Mouse (Mus musculus): ENCODE measurements around the gene Gm12166. TPM values are rescaled to one million over a fixed set of nuclear protein-coding genes. Genes with fewer than 3 reads are reported as not detected.

Gene Gm12166
- polyA plus RNA-seq, 1 experiment from 2014 or later = 3.4 TPM

DNA sequence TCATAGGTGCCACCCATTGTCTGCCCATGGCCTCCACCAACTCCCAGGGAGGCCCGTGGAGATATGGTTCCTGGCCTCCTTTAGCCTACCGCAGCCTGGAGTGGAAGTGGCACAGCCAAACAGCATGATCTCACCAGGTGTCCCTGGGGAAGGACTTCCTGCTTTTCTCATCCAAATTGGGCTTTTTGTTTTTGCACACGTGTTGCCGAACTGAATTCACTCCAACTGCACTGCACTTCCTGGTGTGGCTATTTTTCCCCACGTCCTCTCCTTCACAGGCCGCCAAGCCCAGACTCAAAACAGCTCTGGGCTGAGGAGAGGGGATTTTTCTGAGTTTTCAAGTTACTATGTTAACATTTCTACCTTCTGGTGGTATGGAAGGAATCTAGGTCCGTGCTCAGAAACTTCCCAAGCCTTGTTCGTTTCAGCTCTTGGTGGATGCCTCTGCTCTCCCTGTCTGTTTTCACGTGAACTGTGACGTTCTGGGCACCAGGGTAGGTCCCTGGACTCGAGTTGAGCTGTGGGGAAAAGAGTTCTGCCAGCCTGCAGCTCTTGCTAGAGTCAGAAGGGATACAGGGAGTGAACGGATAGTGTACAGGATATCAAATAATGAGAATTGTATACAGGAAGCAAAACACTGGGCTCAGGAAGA, 16.8 kb upstream of the Gm12166 start:
- Histone ChIP-seq H3K27ac (ENCODE audit: low read depth, low read length) (no peak overlapping the region; the same call in 1 of the 2 replicates), H3K9ac (ENCODE audit: low read length) (no peak overlapping the region), H3K9me3 (ENCODE audit: control insufficient read depth, low read length) (no peaks in the 10 kb centered on the region), H3K4me1 (replicated peaks; ENCODE audit: control insufficient read depth, insufficient read depth, low read length) (no peaks in the 10 kb centered on the region), H3K4me2 (ENCODE audit: low read depth, low read length, severe bottlenecking) (no peak overlapping the region), H3K27me3 (ENCODE audit: control insufficient read depth, insufficient read depth, low read length) (no peaks in the 10 kb centered on the region), H3K36me3 (ENCODE audit: control insufficient read depth, insufficient read depth, low read length) (no peaks in the 10 kb centered on the region), H3K4me3 (ENCODE audit: low read depth, low read length) (no peak overlapping the region)
- 32% methylated on average over 12 of the region's 12 CpGs for WGBS
- DNase-seq (ENCODE audit: low spot score) = no peak
- no peak for ATAC-seq (replicated peaks; ENCODE audit: low FRiP score)

DNA sequence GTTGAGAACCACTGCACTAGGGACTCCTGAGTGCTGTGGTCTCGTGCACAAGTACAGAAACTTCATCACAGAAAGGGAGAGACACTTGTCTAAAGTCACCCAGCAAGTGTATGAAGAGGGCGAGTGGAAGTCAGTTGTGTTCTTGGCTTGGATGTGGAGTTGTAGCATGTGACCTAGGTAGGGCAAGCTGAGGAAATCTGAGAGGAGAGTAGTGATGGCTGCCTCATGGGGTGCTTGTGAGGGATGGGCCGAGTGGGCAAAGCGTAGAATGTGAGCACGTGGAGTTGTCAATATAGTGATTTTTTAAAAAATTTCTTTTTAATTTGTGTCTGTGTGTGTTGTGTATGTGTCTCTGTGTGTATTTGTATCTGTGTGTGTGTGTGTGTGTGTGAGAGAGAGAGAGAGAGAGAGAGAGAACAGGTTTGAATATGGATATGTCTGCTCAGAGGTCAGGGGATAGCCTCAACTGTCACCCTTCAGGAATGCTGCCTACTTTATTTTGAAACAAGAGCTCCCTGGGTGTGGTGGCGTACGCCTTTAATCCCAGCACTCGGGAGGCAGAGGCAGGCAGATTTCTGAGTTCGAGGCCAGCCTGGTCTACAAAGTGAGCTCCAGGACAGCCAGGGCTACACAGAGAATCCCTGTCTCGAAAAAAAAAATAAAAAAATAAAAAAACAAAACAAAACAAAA, 15.4 kb upstream of the Gm12166 start:
- H3K27me3 ChIP-seq (ENCODE audit: control insufficient read depth, insufficient read depth, low read length) = no peaks in the 10 kb centered on the region
- no peak overlapping the region for H3K9ac ChIP-seq (ENCODE audit: low read length)
- H3K4me2 ChIP-seq (ENCODE audit: low read depth, low read length, severe bottlenecking) = no peak overlapping the region
- H3K4me1 ChIP-seq (replicated peaks; ENCODE audit: control insufficient read depth, insufficient read depth, low read length) = no peaks in the 10 kb centered on the region
- no peak overlapping the region for H3K27ac ChIP-seq (ENCODE audit: low read depth, low read length)
- ATAC-seq (replicated peaks; ENCODE audit: low FRiP score) (no peak), DNase-seq (ENCODE audit: low spot score) (no peak)
- H3K36me3 ChIP-seq (ENCODE audit: control insufficient read depth, insufficient read depth, low read length) = no peaks in the 10 kb centered on the region
- H3K4me3 ChIP-seq (ENCODE audit: low read depth, low read length) = no peak overlapping the region
- H3K9me3 ChIP-seq (ENCODE audit: control insufficient read depth, low read length) = no peaks in the 10 kb centered on the region
- 90% methylated on average over 10 of the region's 10 CpGs for WGBS

DNA sequence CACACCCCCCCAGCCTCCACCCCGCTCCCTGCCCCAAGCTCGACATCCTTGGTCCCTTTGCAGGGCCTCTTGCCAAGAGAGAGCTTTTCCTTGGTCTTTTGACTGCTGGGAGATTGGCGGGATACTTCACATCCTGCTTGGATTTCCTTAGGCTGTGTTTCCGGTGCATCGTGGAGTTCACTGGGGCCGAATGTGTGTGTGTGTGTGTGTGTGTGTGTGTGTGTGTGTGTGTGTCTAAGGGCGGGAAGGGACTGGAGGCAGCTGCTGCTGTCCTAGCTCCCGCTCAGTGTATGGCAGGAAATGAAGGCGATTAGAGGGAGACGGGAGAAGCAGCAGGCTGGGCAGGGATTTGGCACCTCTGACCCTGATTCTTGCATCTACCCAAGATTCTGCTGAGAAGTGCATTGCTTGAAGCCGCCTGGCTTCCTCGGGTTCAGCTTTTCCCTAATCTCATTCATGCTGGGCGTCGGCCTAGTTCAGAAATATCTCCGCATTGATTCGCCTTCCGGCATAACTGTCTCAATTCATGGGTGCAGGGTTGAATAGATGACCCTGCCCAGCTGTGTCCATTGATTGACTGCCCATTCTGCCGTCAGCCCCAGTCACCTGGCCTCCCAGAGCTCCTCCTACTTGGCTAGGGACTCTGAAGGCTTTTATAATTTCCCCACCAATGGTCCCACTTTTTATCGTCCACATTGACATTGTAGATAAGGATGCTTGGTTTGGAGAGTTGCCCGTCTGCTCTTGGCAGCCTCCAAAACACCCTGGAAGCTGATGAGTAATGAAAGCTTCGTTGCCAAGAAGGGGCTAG, 13.3 kb upstream of the Gm12166 start:
- Histone ChIP-seq H3K27ac (ENCODE audit: low read depth, low read length) (no peak overlapping the region), H3K9ac (ENCODE audit: low read length) (no peak overlapping the region), H3K4me2 (ENCODE audit: low read depth, low read length, severe bottlenecking) (no peak overlapping the region), H3K27me3 (ENCODE audit: control insufficient read depth, insufficient read depth, low read length) (no peaks in the 10 kb centered on the region), H3K9me3 (ENCODE audit: control insufficient read depth, low read length) (no peaks in the 10 kb centered on the region), H3K4me3 (ENCODE audit: low read depth, low read length) (no peak overlapping the region), H3K4me1 (replicated peaks; ENCODE audit: control insufficient read depth, insufficient read depth, low read length) (no peaks in the 10 kb centered on the region), H3K36me3 (ENCODE audit: control insufficient read depth, insufficient read depth, low read length) (no peaks in the 10 kb centered on the region)
- ATAC-seq (replicated peaks; ENCODE audit: low FRiP score) (0 out of 2 replicates have a peak, but pooled peaks have one; percentile 46), DNase-seq (ENCODE audit: low spot score) (no peak)
- 67% methylated on average over 21 of the region's 21 CpGs for WGBS

DNA sequence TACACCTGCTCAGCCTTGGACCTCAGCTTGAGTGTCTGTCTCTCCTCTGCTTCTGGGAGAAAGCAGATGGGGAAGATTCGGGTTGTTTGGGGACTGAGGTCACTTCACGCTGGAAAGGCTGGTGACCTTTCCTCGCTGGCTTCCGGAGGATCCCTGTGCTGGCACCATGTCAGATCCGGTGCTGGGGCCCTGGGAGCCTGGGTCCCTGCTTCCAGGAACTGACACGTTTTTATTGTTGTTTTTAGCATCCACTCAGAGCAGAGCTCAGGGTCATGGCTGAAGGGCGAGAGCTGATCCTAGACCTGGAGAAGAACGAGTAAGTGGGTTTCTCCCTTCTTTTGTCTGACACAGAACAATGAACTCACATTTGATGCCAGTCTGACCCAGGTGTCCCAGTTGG, 12.6 kb upstream of the Gm12166 start:
- H3K36me3 ChIP-seq (ENCODE audit: control insufficient read depth, insufficient read depth, low read length) = no peaks in the 10 kb centered on the region
- no peak overlapping the region for H3K4me2 ChIP-seq (ENCODE audit: low read depth, low read length, severe bottlenecking)
- WGBS = 68% methylated on average over 8 of the region's 8 CpGs
- H3K27me3 ChIP-seq (ENCODE audit: control insufficient read depth, insufficient read depth, low read length) = no peaks in the 10 kb centered on the region
- H3K4me3 ChIP-seq (ENCODE audit: low read depth, low read length) = no peak overlapping the region
- H3K9ac ChIP-seq (ENCODE audit: low read length) = no peak overlapping the region
- no peak overlapping the region for H3K27ac ChIP-seq (ENCODE audit: low read depth, low read length)
- no peak for DNase-seq (ENCODE audit: low spot score)
- ATAC-seq (replicated peaks; ENCODE audit: low FRiP score) = no peak
- no peaks in the 10 kb centered on the region for H3K4me1 ChIP-seq (replicated peaks; ENCODE audit: control insufficient read depth, insufficient read depth, low read length)
- no peaks in the 10 kb centered on the region for H3K9me3 ChIP-seq (ENCODE audit: control insufficient read depth, low read length)

DNA sequence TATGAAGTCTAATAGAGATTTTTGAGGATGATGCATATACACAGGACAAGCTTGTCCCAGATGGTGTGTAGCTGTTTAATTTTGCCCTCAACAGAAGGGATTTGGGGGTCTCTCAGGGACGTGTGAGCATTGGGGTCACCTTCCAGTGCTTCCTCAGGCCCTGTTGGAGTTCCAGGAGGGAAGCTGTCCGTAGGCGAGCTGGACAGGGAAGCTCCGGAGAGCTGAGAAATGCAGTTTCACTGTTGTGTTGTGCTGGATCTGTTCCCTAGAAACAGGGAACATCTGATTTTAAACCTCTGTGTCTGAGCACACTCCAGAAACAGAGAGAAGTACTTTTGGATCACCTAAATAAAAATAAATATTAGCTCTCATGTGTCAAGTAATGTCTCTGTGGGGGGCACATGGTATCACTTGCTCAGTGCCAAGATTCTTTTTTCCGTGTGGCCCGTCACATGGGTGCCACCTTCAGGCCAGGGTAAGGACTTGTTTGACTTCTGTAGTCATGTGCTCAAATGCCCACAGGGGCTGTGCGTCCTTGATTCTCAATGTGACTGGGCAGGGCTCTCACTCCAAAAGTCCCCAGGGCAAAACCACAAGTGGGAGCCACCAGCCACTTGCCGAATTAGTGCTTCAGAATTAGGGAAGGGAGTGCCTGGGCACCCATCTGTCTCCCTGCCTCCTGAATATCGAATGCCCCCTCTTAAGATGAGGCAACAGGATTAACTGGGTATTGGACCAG, 11.0 kb upstream of the Gm12166 start:
- Histone ChIP-seq H3K9me3 (ENCODE audit: control insufficient read depth, low read length) (no peaks in the 10 kb centered on the region), H3K27ac (ENCODE audit: low read depth, low read length) (no peak overlapping the region)

DNA sequence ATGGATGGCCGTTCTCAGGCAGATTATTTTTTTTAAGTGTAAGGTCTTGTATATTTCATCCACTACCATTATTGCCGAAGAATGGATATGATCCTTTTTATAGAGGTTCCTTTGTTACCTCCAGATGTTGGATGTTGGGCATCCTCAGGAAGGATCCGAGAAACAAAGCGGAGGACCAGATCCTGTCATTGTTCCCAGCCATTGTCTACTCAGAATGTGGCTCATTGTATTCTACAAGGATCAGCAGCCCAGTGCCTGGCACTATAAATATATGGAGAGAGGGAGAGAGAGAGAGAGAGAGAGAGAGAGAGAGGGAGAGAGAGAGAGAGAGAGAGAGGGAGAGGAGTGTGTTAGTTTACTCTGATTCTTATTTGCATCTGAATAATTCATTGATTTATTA, 10.4 kb upstream of the Gm12166 start:
- 66% methylated on average over 4 of the region's 4 CpGs for WGBS
- Histone ChIP-seq H3K27ac (ENCODE audit: low read depth, low read length) (no peak overlapping the region), H3K4me3 (ENCODE audit: low read depth, low read length) (no peak overlapping the region), H3K4me1 (replicated peaks; ENCODE audit: control insufficient read depth, insufficient read depth, low read length) (no peaks in the 10 kb centered on the region), H3K4me2 (ENCODE audit: low read depth, low read length, severe bottlenecking) (no peak overlapping the region), H3K27me3 (ENCODE audit: control insufficient read depth, insufficient read depth, low read length) (no peaks in the 10 kb centered on the region), H3K36me3 (ENCODE audit: control insufficient read depth, insufficient read depth, low read length) (no peaks in the 10 kb centered on the region), H3K9ac (ENCODE audit: low read length) (no peak overlapping the region), H3K9me3 (ENCODE audit: control insufficient read depth, low read length) (no peaks in the 10 kb centered on the region)
- ATAC-seq (replicated peaks; ENCODE audit: low FRiP score) (no peak), DNase-seq (ENCODE audit: low spot score) (no peak)

More for the DNA sequence above, 11.0 kb upstream of the Gm12166 start:
- ATAC-seq (replicated peaks; ENCODE audit: low FRiP score) (no peak), DNase-seq (ENCODE audit: low spot score) (no peak)
- no peak overlapping the region for H3K9ac ChIP-seq (ENCODE audit: low read length)
- no peak overlapping the region for H3K4me2 ChIP-seq (ENCODE audit: low read depth, low read length, severe bottlenecking)
- H3K27me3 ChIP-seq (ENCODE audit: control insufficient read depth, insufficient read depth, low read length) = no peaks in the 10 kb centered on the region
- H3K4me3 ChIP-seq (ENCODE audit: low read depth, low read length) = no peak overlapping the region
- H3K4me1 ChIP-seq (replicated peaks; ENCODE audit: control insufficient read depth, insufficient read depth, low read length) = no peaks in the 10 kb centered on the region
- 68% methylated on average over 9 of the region's 9 CpGs for WGBS
- H3K36me3 ChIP-seq (ENCODE audit: control insufficient read depth, insufficient read depth, low read length) = no peaks in the 10 kb centered on the region

DNA sequence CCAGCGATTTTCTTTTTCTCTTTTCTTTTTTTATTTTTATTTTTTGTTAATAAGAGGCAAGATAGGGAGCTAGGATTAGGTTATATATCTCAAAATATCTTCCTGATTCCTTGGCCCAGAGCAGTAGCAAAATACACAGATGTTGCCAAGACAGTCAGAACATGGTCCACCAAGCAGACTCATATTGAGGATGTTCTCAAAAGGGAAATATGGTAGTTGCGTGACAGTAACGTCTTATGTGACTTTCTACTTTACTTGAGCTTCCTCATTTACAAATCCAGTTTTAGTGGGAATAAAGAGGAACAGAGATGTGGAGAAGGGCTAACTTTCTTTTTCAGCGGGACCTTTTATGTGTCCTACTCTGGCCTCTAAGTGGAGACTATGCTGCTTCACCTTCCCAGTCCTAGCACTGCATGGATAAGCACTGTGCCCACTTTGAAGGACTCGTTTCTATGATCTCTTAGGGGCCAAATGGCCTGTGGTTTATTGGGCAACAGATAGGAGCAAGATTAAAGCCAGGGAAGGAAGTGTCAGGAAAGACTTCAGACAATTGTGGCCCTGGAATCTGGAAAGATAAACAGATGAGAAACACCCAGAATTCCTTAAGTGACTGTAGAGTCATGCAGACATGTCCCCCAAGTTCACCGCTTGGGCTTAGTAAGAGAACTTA, 9.8 kb upstream of the Gm12166 start:
- no peak overlapping the region for H3K4me3 ChIP-seq (ENCODE audit: low read depth, low read length)
- no peak overlapping the region for H3K9ac ChIP-seq (ENCODE audit: low read length)
- H3K27me3 ChIP-seq (ENCODE audit: control insufficient read depth, insufficient read depth, low read length) = peaks cover 2% of the 10 kb centered on the region
- H3K36me3 ChIP-seq (ENCODE audit: control insufficient read depth, insufficient read depth, low read length) = no peaks in the 10 kb centered on the region
- WGBS = 86% methylated on average over 6 of the region's 6 CpGs
- no peaks in the 10 kb centered on the region for H3K9me3 ChIP-seq (ENCODE audit: control insufficient read depth, low read length)
- H3K4me2 ChIP-seq (ENCODE audit: low read depth, low read length, severe bottlenecking) = no peak overlapping the region
- H3K4me1 ChIP-seq (replicated peaks; ENCODE audit: control insufficient read depth, insufficient read depth, low read length) = peaks cover under 1% of the 10 kb centered on the region; the same call in 1 of the 2 replicates
- no peak overlapping the region for H3K27ac ChIP-seq (ENCODE audit: low read depth, low read length)
- ATAC-seq (replicated peaks; ENCODE audit: low FRiP score) = no peak
- no peak for DNase-seq (ENCODE audit: low spot score)

DNA sequence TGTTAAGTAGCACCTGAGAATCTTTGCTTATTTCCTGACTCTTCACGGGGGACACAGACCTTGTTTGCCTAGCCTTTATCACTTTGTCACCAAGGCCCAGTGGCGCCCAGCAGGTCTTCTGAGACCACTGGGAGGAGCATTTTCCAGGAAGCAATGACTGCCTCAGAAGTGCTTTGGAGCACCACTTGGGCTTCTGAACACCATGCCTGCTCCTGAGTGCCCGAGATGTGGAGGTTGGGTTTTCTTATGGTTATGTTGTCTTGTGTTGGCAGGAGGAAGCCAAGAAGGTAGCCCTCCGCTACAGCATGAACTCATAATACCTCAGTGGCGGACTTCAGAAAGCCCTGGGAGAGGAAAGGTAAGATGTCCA, 8.5 kb upstream of the Gm12166 start:
- H3K4me1 ChIP-seq (replicated peaks; ENCODE audit: control insufficient read depth, insufficient read depth, low read length) = peaks cover 4% of the 10 kb centered on the region; the same call in 1 of the 2 replicates
- no peak overlapping the region for H3K4me2 ChIP-seq (ENCODE audit: low read depth, low read length, severe bottlenecking)
- H3K36me3 ChIP-seq (ENCODE audit: control insufficient read depth, insufficient read depth, low read length) = no peaks in the 10 kb centered on the region
- WGBS = 80% methylated on average over 5 of the region's 5 CpGs
- no peak overlapping the region for H3K4me3 ChIP-seq (ENCODE audit: low read depth, low read length)
- H3K9ac ChIP-seq (ENCODE audit: low read length) = no peak overlapping the region
- DNase-seq (ENCODE audit: low spot score) = no peak
- H3K27me3 ChIP-seq (ENCODE audit: control insufficient read depth, insufficient read depth, low read length) = peaks cover 4% of the 10 kb centered on the region
- no peaks in the 10 kb centered on the region for H3K9me3 ChIP-seq (ENCODE audit: control insufficient read depth, low read length)
- ATAC-seq (replicated peaks; ENCODE audit: low FRiP score) = no peak
- H3K27ac ChIP-seq (ENCODE audit: low read depth, low read length) = no peak overlapping the region

Data from forebrain, embryonic 11.5 days (tissue).